Mouse (Mus musculus): Measurements from ENCODE around the gene Vps52.

GRCm38 (mm10) chr17:33917656-33918292 is 37.8 kb upstream of the Vps52 start:
- TF ChIP-seq POLR2A (IDR thresholded peaks at IDR 0.05; ENCODE audit: insufficient read depth, low read depth, low read length) (no peak), CTCF (IDR thresholded peaks at IDR 0.05) (no peak), EP300 (IDR thresholded peaks at IDR 0.05; ENCODE audit: insufficient read depth, low read depth, low read length) (no peak)

Data from heart, adult 2 months (tissue).